Mouse (Mus musculus) embryo, embryonic 10.5 days (tissue): ENCODE results near the gene Znrf2.
A peak's percentile ranks its signal among the peaks of the same experiment; 100 is the strongest.

Source experiments
- DNase-seq: peaks from one replicate; pipeline ENCODE4 v3.0.0-alpha.2; 2015; ENCODE audit warnings: low spot score

Gene Znrf2

GRCm38 (mm10) chr6:54816388-54817065 lies at the start of gene Znrf2:
Gene Znrf2, plus strand, starts transcription at chr6:54816916.
- peak; percentile 98 for DNase-seq

DNA sequence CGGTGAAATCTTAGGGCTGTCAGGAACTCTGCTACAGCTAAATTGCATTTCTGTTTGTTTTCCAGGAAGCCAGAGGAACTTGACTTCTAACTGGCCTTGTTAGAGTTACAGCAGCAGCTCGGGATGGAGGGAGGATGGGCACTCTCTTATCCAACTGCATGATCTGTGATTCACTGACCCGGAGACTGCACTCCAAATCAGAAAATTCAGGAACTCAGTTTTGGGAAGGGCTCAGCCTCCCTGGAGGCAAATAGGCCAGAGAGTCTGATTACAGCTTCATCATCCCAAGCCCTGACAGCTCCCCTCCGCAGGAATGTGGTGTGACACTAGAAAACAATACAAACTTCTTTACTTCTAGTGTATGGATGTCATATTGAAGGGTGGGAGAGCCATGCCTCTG lies 49.0 kb upstream of the Znrf2 start:
- DNase-seq: peak; percentile 32

- DNase-seq: no peak
Measured at GRCm38 (mm10) chr6:54770766-54771165, 46.0 kb upstream of the Znrf2 start.

GRCm38 (mm10) chr6:54771171-54771570 lies 45.5 kb upstream of the Znrf2 start:
- no peak for DNase-seq

- no peak for DNase-seq
Measured at GRCm38 (mm10) chr6:54772078-54772477, 44.6 kb upstream of the Znrf2 start.

DNA sequence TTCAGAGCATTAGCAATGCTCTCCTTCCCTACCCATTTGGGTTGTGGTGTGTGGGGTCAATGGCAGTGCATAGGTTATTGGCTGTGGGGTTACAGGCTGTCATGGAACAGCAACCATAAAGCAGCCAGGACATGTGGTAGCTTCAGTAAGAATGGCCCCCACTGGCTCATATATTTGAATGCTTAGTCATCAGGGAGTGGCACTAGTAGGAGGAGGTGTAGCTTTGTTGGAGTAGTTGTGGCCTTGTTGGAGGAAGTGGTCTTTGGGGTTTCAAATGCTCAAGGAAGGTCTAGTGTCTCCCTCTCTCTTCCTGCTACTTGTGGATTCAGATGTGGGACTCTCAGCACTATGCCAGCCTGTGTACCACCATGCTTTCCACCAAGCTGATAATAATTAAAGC lies 41.0 kb upstream of the Znrf2 start:
- DNase-seq: no peak

DNA sequence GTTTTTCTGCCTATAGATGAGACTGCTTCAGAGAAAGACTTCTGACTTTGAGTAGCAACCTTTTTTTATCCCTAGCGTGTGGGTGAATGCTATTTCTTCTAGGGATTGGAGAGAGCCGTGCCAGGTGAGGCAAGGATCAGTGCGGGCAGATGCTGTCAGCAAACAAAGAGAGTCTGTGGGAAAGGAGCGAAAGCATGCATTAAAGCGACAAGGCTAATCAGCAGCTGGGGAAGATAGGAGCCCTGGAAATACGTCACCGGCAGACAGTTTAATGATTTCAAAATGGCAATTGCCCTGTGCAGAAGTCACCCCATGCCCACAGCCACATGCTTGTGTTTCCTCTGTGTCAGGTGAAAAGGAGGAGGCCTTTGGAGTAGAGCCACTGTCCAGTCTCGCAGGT lies 39.1 kb upstream of the Znrf2 start:
- no peak for DNase-seq

DNA sequence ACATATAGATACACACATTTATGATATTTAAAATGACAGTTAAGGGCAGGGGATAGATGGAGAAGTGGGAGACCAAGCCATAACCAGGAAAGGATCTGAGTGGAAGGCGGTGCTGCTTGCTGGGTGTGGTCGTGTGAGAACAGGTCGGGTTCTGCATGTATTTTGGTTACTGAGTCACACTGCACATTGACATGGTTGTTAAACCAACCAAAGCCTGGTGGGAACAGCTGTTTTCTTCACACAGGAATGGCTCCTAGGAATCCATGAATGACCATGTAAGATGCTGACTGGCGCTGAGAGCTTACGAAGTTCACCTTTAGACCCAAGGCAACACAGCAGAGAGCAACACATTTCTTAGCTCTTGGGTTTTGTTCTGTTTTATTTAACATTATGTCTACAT lies 36.7 kb upstream of the Znrf2 start:
- no peak for DNase-seq

- no peak for DNase-seq
Measured at GRCm38 (mm10) chr6:54780569-54781304, 36.0 kb upstream of the Znrf2 start.

DNA sequence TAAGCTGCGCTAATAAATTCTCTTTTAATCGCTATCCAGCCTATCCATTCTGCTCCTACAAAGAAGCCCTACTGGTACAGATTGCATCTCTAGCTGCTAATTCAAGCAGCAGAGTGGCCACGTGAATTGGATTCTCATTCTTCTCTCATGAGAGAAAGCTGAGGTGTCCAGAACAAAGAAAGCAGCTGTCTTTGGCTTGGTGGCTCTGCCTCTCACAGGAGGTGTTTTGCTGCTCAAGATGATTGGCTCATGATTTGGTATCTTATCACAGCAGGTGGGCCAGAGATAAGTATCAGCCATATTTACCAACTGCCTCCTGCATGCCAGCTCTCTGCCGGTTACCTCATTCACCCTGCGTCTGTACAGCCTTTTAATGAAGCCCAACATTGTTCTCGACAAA lies 34.8 kb upstream of the Znrf2 start:
- DNase-seq: no peak

- peak; percentile 38 for DNase-seq
Measured at GRCm38 (mm10) chr6:54785098-54785730, 31.5 kb upstream of the Znrf2 start.

GRCm38 (mm10) chr6:54786766-54787165 lies 29.9 kb upstream of the Znrf2 start:
- DNase-seq: no peak

GRCm38 (mm10) chr6:54788493-54788892 lies 28.2 kb upstream of the Znrf2 start:
- no peak for DNase-seq

DNA sequence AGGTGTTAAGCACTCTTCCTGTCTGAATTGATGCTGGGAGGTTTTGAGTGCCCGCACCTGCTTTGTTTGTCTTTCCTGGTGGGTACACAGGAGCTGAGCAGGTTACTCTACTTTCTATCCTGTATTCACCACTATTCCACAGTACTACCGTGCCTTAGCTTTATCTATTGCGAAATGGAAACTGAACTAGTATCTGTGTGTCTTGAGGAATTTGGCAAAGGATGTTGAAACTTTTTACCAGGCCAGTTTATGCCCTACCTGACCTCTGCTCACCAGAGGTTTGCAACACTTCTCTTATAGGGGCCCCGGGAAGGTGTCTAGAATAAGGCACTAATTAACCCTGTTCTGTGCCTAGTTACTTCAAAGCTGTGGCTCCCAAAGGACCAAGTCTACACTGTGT lies 27.6 kb upstream of the Znrf2 start:
- DNase-seq: no peak

DNA sequence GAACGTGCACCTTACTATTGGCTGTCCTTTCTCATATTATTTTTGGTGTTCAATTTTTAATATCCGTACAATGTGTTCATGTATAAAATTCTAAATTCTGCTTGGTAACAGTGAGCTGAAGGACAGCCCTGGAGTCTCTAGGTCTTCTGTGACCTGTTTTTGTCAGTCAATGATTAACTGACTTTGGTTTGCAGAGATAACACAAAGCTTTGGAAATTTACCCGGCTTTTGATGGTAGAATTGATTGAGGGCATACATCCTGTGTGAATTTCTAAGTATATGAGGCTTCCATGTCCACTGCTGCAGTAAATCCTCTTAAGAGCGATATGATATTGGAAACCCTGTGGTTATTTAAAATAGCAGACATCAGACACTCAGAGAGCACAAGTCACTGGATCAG lies 26.6 kb upstream of the Znrf2 start:
- DNase-seq: no peak

DNA sequence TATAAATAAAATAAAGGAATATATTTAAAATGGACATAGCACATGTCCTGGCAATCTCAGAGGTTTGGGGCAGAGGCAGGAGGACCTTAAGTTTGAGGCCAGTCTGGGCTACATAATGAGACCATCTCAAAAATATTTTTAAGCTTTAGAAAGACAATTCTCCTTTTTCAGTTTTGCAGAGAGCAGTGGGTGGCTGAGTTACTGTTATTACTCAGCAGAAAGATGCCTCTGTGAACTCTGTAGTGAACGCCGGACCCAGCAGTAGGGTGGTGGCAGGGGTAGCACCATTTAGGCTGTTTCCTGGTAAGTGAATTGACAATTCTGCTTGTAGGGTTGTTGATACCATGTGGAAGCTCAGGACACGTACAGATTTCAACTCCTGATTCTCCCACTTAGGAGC lies 22.9 kb upstream of the Znrf2 start:
- no peak for DNase-seq

GRCm38 (mm10) chr6:54794372-54794771 lies 22.3 kb upstream of the Znrf2 start:
- DNase-seq: no peak

DNA sequence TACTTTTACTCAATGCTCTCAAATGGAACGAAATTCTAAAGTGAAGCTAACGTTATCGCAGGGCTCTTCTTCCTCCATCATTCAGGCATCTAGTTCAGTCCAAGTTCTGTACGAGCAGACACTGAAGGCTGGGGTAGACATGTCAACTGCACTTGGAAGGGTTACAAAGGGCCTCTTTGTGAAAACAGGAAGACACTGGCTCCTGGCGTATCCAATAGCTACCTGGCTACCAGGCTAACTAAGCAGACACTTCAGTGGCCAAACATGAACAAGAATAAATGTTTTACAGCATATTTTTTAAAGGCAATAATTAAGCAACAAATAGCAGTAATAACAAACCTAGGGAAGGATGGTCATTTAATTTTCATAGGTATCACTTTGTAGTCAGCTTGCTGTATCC lies 21.7 kb upstream of the Znrf2 start:
- DNase-seq: no peak

- no peak for DNase-seq
Measured at GRCm38 (mm10) chr6:54795971-54796370, 20.7 kb upstream of the Znrf2 start.

DNA sequence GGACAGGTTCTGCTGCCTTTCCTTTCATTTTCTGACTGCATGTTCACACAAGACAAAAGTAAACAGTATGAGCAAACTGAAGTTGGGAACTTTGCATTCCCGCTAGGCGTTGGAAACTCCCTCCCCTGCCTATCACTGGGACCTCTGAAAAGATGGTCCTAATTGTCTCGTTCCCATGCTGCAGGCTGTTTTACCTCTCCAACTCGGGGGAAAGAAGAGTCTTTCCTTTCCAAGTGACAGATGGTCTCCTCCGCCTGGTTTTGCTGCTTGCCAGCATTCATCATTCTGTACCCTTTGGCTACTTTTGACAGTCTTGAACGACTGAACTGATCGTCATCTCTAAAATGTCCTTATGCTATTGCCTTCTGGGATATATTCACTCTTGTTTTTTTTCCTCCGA lies 14.4 kb upstream of the Znrf2 start:
- no peak for DNase-seq

DNA sequence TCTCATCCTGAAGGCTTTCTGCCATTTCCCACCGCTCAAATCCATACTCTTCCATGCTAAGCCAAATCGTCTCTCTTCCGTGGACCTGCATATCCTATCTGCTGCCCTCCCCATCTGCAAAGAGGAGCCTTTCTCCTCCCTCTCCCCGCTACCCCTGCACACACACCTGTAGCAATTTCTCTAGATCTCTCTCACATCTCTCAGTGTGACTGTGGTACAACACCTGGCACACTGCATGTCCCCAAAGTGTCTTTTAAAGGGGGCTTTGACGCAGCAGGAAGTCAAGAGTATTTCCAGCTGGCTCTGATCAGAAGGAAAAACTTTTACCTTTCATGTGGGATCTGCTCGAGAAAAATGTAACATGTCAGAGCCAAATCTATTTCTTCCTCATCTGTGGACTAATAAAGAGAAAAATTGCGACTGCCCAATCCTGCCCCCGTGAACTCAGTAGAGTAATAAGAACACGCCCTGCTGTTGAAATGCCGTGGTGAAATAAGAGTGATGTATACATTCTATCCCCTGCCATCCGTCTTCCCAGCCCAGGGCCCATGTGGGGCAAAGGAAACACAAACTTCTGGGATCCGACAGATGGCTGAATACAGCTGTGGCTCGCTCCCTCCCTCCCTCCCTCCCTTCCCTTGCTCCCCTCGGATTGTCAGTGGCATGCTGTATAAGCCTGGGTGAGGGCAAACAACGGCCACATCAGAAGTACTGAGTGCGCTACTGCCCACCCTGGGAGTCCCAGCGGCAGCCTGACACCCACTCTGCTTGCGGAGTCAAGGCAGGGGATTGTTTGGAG lies 12.5 kb upstream of the Znrf2 start:
- no peak for DNase-seq

GRCm38 (mm10) chr6:54805779-54806178 lies 10.9 kb upstream of the Znrf2 start:
- DNase-seq: no peak
